Mouse (Mus musculus) liver, postnatal 0 days (tissue): Measurements from ENCODE around the gene Mtm1. TPM values are rescaled to one million over a fixed set of nuclear protein-coding genes. Genes with fewer than 3 reads are reported as not detected.

Experiments
- ATAC-seq: fragments of 200-750 bp; cut with Nextera tagmentation; 2 replicates; pipeline ENCODE4 v1.8.0; 2017; ENCODE audit warnings: mild to moderate bottlenecking, moderate library complexity
- DNase-seq: peaks from one replicate; pipeline ENCODE4 v3.0.0-alpha.2; 2016
- H3K27ac ChIP-seq: fragments of 300-500 bp; sonication (generic); 2 replicates; pipeline ENCODE4 v1.5.1; 2014; ENCODE audit warnings: antibody characterized with exemption, moderate library complexity, mild to moderate bottlenecking, low read depth
- H3K27me3 ChIP-seq: fragments of 300-500 bp; sonication (generic); 2 replicates; pipeline ENCODE4 v1.6.1; 2014; ENCODE audit warnings: low read length, control low read depth, mixed read lengths; ENCODE audit not compliant: insufficient read depth
- H3K36me3 ChIP-seq: fragments of 300-500 bp; sonication (generic); replicated peaks from 2 replicates; pipeline ENCODE4 v1.6.1; 2014; ENCODE audit warnings: mild to moderate bottlenecking, control low read depth, low read length, moderate library complexity, mixed read lengths; ENCODE audit not compliant: insufficient read depth
- H3K4me1 ChIP-seq: fragments of 300-500 bp; sonication (generic); 2 replicates; pipeline ENCODE4 v1.6.1; 2014; ENCODE audit warnings: antibody characterized with exemption, mild to moderate bottlenecking, control low read depth; ENCODE audit not compliant: insufficient read depth
- H3K4me2 ChIP-seq: fragments of 300-500 bp; sonication (generic); 2 replicates; pipeline ENCODE4 v1.6.1; 2014; ENCODE audit warnings: low read depth, mild to moderate bottlenecking, low read length, moderate library complexity, mixed read lengths
- H3K4me3 ChIP-seq: fragments of 300-500 bp; sonication (generic); 2 replicates; pipeline ENCODE4 v1.5.1; 2014; ENCODE audit warnings: low read depth, low read length
- H3K9ac ChIP-seq: fragments of 300-500 bp; sonication (generic); replicated peaks from 2 replicates; pipeline ENCODE4 v1.6.1; 2014; ENCODE audit warnings: mild to moderate bottlenecking, moderate library complexity
- H3K9me3 ChIP-seq: fragments of 300-500 bp; sonication (generic); 2 replicates; pipeline ENCODE4 v1.6.1; 2016; ENCODE audit warnings: mild to moderate bottlenecking, control low read depth, low read length, mixed read lengths
- CTCF ChIP-seq: sonication (generic); IDR thresholded peaks from 2 replicates; pipeline ENCODE4 v1.5.1; 2016; ENCODE audit warnings: antibody characterized with exemption, low read depth
- EP300 ChIP-seq: IDR thresholded peaks from 2 replicates; pipeline ENCODE4 v1.6.1; 2016; ENCODE audit warnings: antibody characterized with exemption, low read depth, mild to moderate bottlenecking
- WGBS: fragments of 180-500 bp; shearing (Covaris S2); extraction: QIAGEN DNeasy Blood & Tissue Kit; methylation state at CpG from one replicate; pipeline ENCODE4 v1.1.7; 2014; ENCODE audit not compliant: insufficient replicate concordance; 5-methylcytosine and 5-hydroxymethylcytosine counted together
- polyA plus RNA-seq: library from polyadenylated mRNA; unstranded; fragments of >200 nt; fragmentation: Nextera tagmentation; extraction: Ambion mirVana; gene quantifications from 2 replicates; pipeline ENCODE4 v1.2.1, GENCODE M21; 2015

Mtm1 gene
- polyA plus RNA-seq, 1 experiment from 2014 or later, result 6.8 TPM

DNA sequence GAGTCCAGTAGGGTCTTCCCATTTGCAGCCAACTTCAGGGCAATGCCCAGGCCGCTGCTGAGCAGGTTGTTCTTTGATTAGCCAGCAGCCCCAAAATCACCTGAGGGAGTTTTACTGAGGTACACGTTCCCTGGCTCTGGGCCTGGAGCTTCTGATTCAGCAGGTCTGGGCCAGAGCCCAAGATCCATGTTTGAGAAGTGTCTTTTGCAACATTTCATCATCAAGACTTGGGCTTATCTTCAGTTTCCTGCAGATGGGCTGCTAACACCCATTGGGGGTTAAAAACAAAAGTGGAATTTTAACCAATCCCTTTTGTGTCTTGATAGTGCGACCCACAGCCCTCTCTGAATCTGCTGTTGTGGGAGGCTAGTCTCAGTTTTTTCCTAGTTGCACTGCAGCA lies 10.3 kb downstream of the Mtm1 start:
- DNase-seq, result no peak
- WGBS, result 52% methylated on average over 3 of the region's 3 CpGs
- Histone ChIP-seq H3K27me3 (no peaks in the 10 kb centered on the region), H3K36me3 (no peaks in the 10 kb centered on the region), H3K9me3 (no peaks in the 10 kb centered on the region), H3K4me3 (no peak overlapping the region), H3K9ac (no peak overlapping the region), H3K4me1 (0 out of 2 replicates have a peak, but pooled peaks cover 2% of the 10 kb centered on the region), H3K27ac (no peak overlapping the region), H3K4me2 (no peak overlapping the region)
- TF ChIP-seq EP300 (no peak), CTCF (no peak)
- ATAC-seq, result no peak

- 68% methylated on average over 4 of the region's 4 CpGs for WGBS
- Histone ChIP-seq H3K9me3 (no peaks in the 10 kb centered on the region), H3K4me1 (no peaks in the 10 kb centered on the region), H3K36me3 (no peaks in the 10 kb centered on the region), H3K9ac (no peak overlapping the region), H3K4me3 (no peak overlapping the region), H3K27ac (no peak overlapping the region), H3K27me3 (no peaks in the 10 kb centered on the region), H3K4me2 (no peak overlapping the region)
- DNase-seq, result no peak
- TF ChIP-seq CTCF (no peak), EP300 (no peak)
- ATAC-seq, result no peak
Measured at GRCm38 (mm10) chrX:71222648-71223408, 12.3 kb downstream of the Mtm1 start.

- ATAC-seq (no peak), DNase-seq (no peak)
- Histone ChIP-seq H3K9me3 (no peaks in the 10 kb centered on the region), H3K4me1 (peaks cover 4% of the 10 kb centered on the region; the same call in 1 of the 2 replicates), H3K4me3 (no peak overlapping the region), H3K4me2 (no peak overlapping the region), H3K27me3 (no peaks in the 10 kb centered on the region), H3K36me3 (no peaks in the 10 kb centered on the region), H3K9ac (no peak overlapping the region), H3K27ac (no peak overlapping the region)
- 58% methylated on average over 5 of the region's 5 CpGs for WGBS
- no peak for TF ChIP-seq CTCF
- TF ChIP-seq EP300, result no peak
Measured at GRCm38 (mm10) chrX:71226881-71227280, 16.3 kb downstream of the Mtm1 start.

DNA sequence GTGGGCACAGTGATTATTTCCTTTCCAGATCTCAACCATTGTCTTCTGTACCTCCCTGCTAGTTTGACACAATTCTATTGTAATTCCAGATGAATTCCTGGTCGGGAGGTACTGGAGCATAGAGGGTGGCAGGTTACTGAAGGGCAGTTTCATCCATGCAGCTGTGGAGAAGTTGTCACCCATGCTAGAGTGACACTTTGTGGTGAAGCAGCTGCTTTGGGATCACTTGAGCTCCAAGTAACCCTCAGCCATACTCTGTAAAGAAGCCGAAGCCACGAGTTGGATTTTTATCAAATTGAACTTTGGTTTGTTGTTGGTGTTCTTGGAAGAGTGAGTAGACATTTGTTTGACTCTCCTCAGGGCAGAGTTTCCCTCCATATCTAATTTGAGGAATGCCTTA lies 17.6 kb downstream of the Mtm1 start:
- H3K9me3 ChIP-seq, result no peaks in the 10 kb centered on the region
- DNase-seq (no peak), ATAC-seq (no peak)
- no peak overlapping the region for H3K9ac ChIP-seq
- H3K4me2 ChIP-seq, result no peak overlapping the region
- no peak overlapping the region for H3K4me3 ChIP-seq
- H3K27me3 ChIP-seq, result no peaks in the 10 kb centered on the region
- no peak overlapping the region for H3K27ac ChIP-seq
- TF ChIP-seq EP300 (no peak), CTCF (no peak)
- H3K36me3 ChIP-seq, result no peaks in the 10 kb centered on the region
- WGBS, result 43% methylated on average over 3 of the region's 3 CpGs
- peaks cover 4% of the 10 kb centered on the region; the same call in 1 of the 2 replicates for H3K4me1 ChIP-seq

DNA sequence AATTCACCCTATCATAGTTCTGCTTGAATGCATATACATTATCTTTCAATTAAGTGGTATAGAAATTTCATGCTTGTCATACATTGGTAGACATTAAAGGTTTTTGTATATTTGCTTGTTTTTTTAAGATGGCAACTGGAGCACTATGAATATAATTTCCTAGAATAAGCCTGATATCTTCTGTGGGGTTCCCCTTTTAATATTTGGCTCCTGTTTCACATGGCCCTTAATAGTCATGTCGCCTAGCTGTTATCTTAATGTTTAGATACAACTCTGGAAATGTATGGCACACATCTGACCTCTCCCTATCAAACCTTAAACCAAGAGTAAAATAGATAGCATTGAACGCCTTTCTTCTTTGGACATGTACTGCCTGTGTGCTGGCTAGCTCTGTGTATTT lies 20.3 kb downstream of the Mtm1 start:
- no peak overlapping the region for H3K9ac ChIP-seq
- H3K4me2 ChIP-seq, result no peak overlapping the region
- no peaks in the 10 kb centered on the region for H3K36me3 ChIP-seq
- H3K9me3 ChIP-seq, result no peaks in the 10 kb centered on the region
- H3K27me3 ChIP-seq, result no peaks in the 10 kb centered on the region
- WGBS, result 59% methylated on average over 2 of the region's 2 CpGs
- peaks cover 4% of the 10 kb centered on the region; the same call in 1 of the 2 replicates for H3K4me1 ChIP-seq
- DNase-seq (no peak), ATAC-seq (no peak)
- H3K27ac ChIP-seq, result no peak overlapping the region
- H3K4me3 ChIP-seq, result no peak overlapping the region
- TF ChIP-seq CTCF, result no peak
- TF ChIP-seq EP300, result no peak

GRCm38 (mm10) chrX:71256422-71256821 lies 45.9 kb downstream of the Mtm1 start:
- H3K4me3 ChIP-seq, result no peak overlapping the region
- DNase-seq (no peak), ATAC-seq (no peak)
- H3K9me3 ChIP-seq, result no peaks in the 10 kb centered on the region
- WGBS, result 59% methylated on average over 1 of the region's 1 CpGs
- no peak for TF ChIP-seq EP300
- no peak for TF ChIP-seq CTCF
- no peak overlapping the region for H3K27ac ChIP-seq
- no peaks in the 10 kb centered on the region for H3K36me3 ChIP-seq
- no peaks in the 10 kb centered on the region for H3K4me1 ChIP-seq
- H3K27me3 ChIP-seq, result no peaks in the 10 kb centered on the region
- no peak overlapping the region for H3K9ac ChIP-seq
- no peak overlapping the region for H3K4me2 ChIP-seq
